Mouse (Mus musculus) intestine, embryonic 16.5 days (tissue): ENCODE measurements at regions not wholly inside any gene's neighbourhood (a gene's known extent, or its start where the extent isn't known, plus 50 kb on each side); places are given as distances from the start of the nearest gene placed in this dataset.

ENCODE experiments used
- ATAC-seq: fragments of 200-750 bp; cut with Nextera tagmentation; 2 replicates; pipeline ENCODE4 v1.8.0; 2017; ENCODE audit warnings: moderate TSS enrichment, moderate library complexity
- H3K27ac ChIP-seq: fragments of 300-500 bp; sonication (generic); 2 replicates; pipeline ENCODE4 v1.5.1; 2014; ENCODE audit warnings: mild to moderate bottlenecking, low read length
- H3K27me3 ChIP-seq: fragments of 300-500 bp; sonication (generic); replicated peaks from 2 replicates; pipeline ENCODE4 v1.6.1; 2014; ENCODE audit warnings: low read length, control low read depth, mixed read lengths; ENCODE audit not compliant: control insufficient read depth, insufficient read depth
- H3K36me3 ChIP-seq: fragments of 300-500 bp; sonication (generic); 2 replicates; pipeline ENCODE4 v1.6.1; 2014; ENCODE audit warnings: low read length, control low read depth; ENCODE audit not compliant: control insufficient read depth, insufficient read depth
- H3K4me1 ChIP-seq: fragments of 300-500 bp; sonication (generic); 2 replicates; pipeline ENCODE4 v1.6.1; 2014; ENCODE audit warnings: low read length, control low read depth, mixed read lengths; ENCODE audit not compliant: control insufficient read depth, insufficient read depth
- H3K4me2 ChIP-seq: fragments of 300-500 bp; sonication (generic); 2 replicates; pipeline ENCODE4 v1.6.1; 2014; ENCODE audit warnings: low read depth, low read length, control low read depth
- H3K4me3 ChIP-seq: fragments of 300-500 bp; sonication (generic); 2 replicates; pipeline ENCODE4 v1.5.1; 2014; ENCODE audit warnings: mild to moderate bottlenecking, low read length
- H3K9ac ChIP-seq: fragments of 300-500 bp; sonication (generic); 2 replicates; pipeline ENCODE4 v1.6.1; 2014; ENCODE audit warnings: low read depth, low read length
- H3K9me3 ChIP-seq: fragments of 300-500 bp; sonication (generic); 2 replicates; pipeline ENCODE4 v1.6.1; 2016; ENCODE audit warnings: low read length, control low read depth; ENCODE audit not compliant: control insufficient read depth
- WGBS: fragments of 180-500 bp; shearing (Covaris S2); extraction: QIAGEN DNeasy Blood & Tissue Kit; methylation state at CpG from one replicate; pipeline ENCODE4 v1.1.7; 2014; 5-methylcytosine and 5-hydroxymethylcytosine counted together

GRCm38 (mm10) chr3:41284897-41285296 is 202.1 kb upstream of the Pgrmc2 start:
- peak; percentile 90 for ATAC-seq
- Histone ChIP-seq H3K36me3 (no peaks in the 10 kb centered on the region), H3K9me3 (no peaks in the 10 kb centered on the region), H3K27ac (peak overlapping the region; percentile 57), H3K4me2 (no peak overlapping the region), H3K27me3 (no peaks in the 10 kb centered on the region), H3K9ac (no peak overlapping the region), H3K4me3 (no peak overlapping the region), H3K4me1 (peaks cover 14% of the 10 kb centered on the region)
- 4% methylated on average over 13 of the region's 13 CpGs for WGBS

GRCm38 (mm10) chr3:41282431-41283037 is 199.7 kb upstream of the Pgrmc2 start:
- H3K27me3 ChIP-seq, result no peaks in the 10 kb centered on the region
- H3K36me3 ChIP-seq, result no peaks in the 10 kb centered on the region
- H3K27ac ChIP-seq, result no peak overlapping the region
- peak; percentile 74 for ATAC-seq
- H3K9me3 ChIP-seq, result no peaks in the 10 kb centered on the region; the same call in 1 of the 2 replicates
- H3K4me1 ChIP-seq, result peaks cover 14% of the 10 kb centered on the region
- H3K4me3 ChIP-seq, result no peak overlapping the region
- 43% methylated on average over 8 of the region's 8 CpGs for WGBS
- H3K9ac ChIP-seq, result no peak overlapping the region
- H3K4me2 ChIP-seq, result no peak overlapping the region

- Histone ChIP-seq H3K4me2 (no peak overlapping the region), H3K4me1 (no peaks in the 10 kb centered on the region), H3K27ac (no peak overlapping the region), H3K36me3 (no peaks in the 10 kb centered on the region), H3K27me3 (no peaks in the 10 kb centered on the region), H3K4me3 (no peak overlapping the region), H3K9me3 (no peaks in the 10 kb centered on the region; the same call in 1 of the 2 replicates), H3K9ac (no peak overlapping the region)
- no peak for ATAC-seq
- 90% methylated on average over 9 of the region's 9 CpGs for WGBS
Observed at GRCm38 (mm10) chr3:41276096-41276495, 193.2 kb upstream of the Pgrmc2 start.

GRCm38 (mm10) chr3:41268516-41268915 is 185.7 kb upstream of the Pgrmc2 start:
- no peak overlapping the region for H3K9ac ChIP-seq
- no peaks in the 10 kb centered on the region for H3K36me3 ChIP-seq
- no peak overlapping the region for H3K4me3 ChIP-seq
- no peak for ATAC-seq
- no peak overlapping the region for H3K4me2 ChIP-seq
- no peaks in the 10 kb centered on the region for H3K4me1 ChIP-seq
- 87% methylated on average over 4 of the region's 4 CpGs for WGBS
- no peak overlapping the region for H3K27ac ChIP-seq
- H3K9me3 ChIP-seq, result no peaks in the 10 kb centered on the region
- no peaks in the 10 kb centered on the region for H3K27me3 ChIP-seq

GRCm38 (mm10) chr3:41266216-41266615 is 183.4 kb upstream of the Pgrmc2 start:
- no peak for ATAC-seq
- no peaks in the 10 kb centered on the region for H3K27me3 ChIP-seq
- no peak overlapping the region for H3K27ac ChIP-seq
- H3K9ac ChIP-seq, result no peak overlapping the region
- H3K36me3 ChIP-seq, result no peaks in the 10 kb centered on the region
- no peaks in the 10 kb centered on the region for H3K4me1 ChIP-seq
- WGBS, result 90% methylated on average over 6 of the region's 6 CpGs
- H3K9me3 ChIP-seq, result no peaks in the 10 kb centered on the region
- H3K4me3 ChIP-seq, result no peak overlapping the region
- no peak overlapping the region for H3K4me2 ChIP-seq

GRCm38 (mm10) chr3:41265399-41265798 is 182.6 kb upstream of the Pgrmc2 start:
- no peak for ATAC-seq
- H3K4me2 ChIP-seq, result no peak overlapping the region
- H3K4me1 ChIP-seq, result no peaks in the 10 kb centered on the region
- no peak overlapping the region for H3K27ac ChIP-seq
- H3K9me3 ChIP-seq, result no peaks in the 10 kb centered on the region
- no peak overlapping the region for H3K9ac ChIP-seq
- H3K36me3 ChIP-seq, result no peaks in the 10 kb centered on the region
- no peaks in the 10 kb centered on the region for H3K27me3 ChIP-seq
- no peak overlapping the region for H3K4me3 ChIP-seq
- 91% methylated on average over 3 of the region's 3 CpGs for WGBS

- no peak overlapping the region for H3K4me3 ChIP-seq
- no peaks in the 10 kb centered on the region for H3K4me1 ChIP-seq
- no peak overlapping the region for H3K4me2 ChIP-seq
- WGBS, result 58% methylated on average over 6 of the region's 6 CpGs
- H3K9me3 ChIP-seq, result no peaks in the 10 kb centered on the region
- H3K27me3 ChIP-seq, result no peaks in the 10 kb centered on the region
- no peak for ATAC-seq
- no peak overlapping the region for H3K27ac ChIP-seq
- no peaks in the 10 kb centered on the region for H3K36me3 ChIP-seq
- H3K9ac ChIP-seq, result no peak overlapping the region
Observed at GRCm38 (mm10) chr3:41258291-41258690, 175.4 kb upstream of the Pgrmc2 start.

- no peak for ATAC-seq
- WGBS, result 49% methylated on average over 2 of the region's 2 CpGs
- H3K4me2 ChIP-seq, result no peak overlapping the region
Observed at GRCm38 (mm10) chr3:41244960-41245359, 162.1 kb upstream of the Pgrmc2 start.

GRCm38 (mm10) chr3:41241856-41242552 is 159.2 kb upstream of the Pgrmc2 start:
- no peak overlapping the region for H3K9ac ChIP-seq
- H3K36me3 ChIP-seq, result no peaks in the 10 kb centered on the region
- no peak for ATAC-seq
- no peak overlapping the region for H3K27ac ChIP-seq
- no peaks in the 10 kb centered on the region for H3K4me1 ChIP-seq
- no peaks in the 10 kb centered on the region for H3K9me3 ChIP-seq
- no peaks in the 10 kb centered on the region for H3K27me3 ChIP-seq
- no peak overlapping the region for H3K4me2 ChIP-seq
- H3K4me3 ChIP-seq, result no peak overlapping the region
- WGBS, result 77% methylated on average over 8 of the region's 8 CpGs

More at GRCm38 (mm10) chr3:41244960-41245359, 162.1 kb upstream of the Pgrmc2 start:
- H3K27me3 ChIP-seq, result no peaks in the 10 kb centered on the region
- H3K36me3 ChIP-seq, result no peaks in the 10 kb centered on the region
- H3K4me3 ChIP-seq, result no peak overlapping the region
- H3K9ac ChIP-seq, result no peak overlapping the region
- H3K9me3 ChIP-seq, result no peaks in the 10 kb centered on the region
- no peak overlapping the region for H3K27ac ChIP-seq
- no peaks in the 10 kb centered on the region for H3K4me1 ChIP-seq
